Mouse (Mus musculus): Measurements from ENCODE around the gene Olfr916.

Olfr916 gene

DNA sequence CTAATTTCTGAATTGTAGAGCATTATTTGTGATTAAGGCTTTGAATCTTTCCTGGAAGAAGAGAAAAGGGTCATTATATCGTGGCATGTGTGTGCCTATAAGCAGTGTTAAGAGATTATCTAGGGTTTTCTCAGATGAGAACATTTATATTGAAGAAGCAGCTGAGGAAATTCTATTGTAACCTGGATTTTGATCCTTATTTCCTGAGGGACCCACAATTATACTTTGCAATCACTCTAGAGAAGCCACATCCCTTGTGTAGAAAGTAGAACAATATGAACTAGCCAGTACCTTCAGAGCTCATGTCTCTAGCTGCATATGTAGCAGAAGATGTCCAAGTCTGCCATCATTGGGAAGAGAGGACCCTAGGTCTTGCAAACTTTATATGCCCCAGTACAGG, at the start of gene Olfr916:
Olfr916 (minus strand) TSS at position 101 of the 400 bp plus-strand sequence.
- DNase-seq (ENCODE audit: low spot score in 2 of 2) = no peak

DNA sequence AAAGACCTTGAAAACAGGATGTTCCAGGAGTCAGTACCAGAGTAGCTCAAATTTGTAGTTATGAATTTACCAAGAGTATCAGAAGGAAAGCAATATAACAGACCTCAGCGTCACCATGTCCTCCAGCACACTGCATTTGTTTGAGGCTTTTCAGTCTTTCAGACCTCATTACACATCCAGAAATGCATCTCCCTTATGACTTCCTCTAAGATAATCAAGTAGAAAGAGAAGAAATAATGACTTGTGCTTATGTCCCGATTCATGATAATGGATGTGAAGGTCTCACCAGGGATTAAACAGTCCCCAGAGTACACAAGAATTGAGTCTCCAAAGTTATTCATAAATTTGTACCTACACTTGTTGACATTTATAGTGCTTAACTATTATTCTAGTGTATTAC, 14.8 kb upstream of the Olfr916 start, which contains the start of gene Olfr918:
Olfr918 (minus strand) TSS at position 101 of the 400 bp plus-strand sequence.
- no peak for DNase-seq (ENCODE audit: low spot score in 2 of 2)

DNA sequence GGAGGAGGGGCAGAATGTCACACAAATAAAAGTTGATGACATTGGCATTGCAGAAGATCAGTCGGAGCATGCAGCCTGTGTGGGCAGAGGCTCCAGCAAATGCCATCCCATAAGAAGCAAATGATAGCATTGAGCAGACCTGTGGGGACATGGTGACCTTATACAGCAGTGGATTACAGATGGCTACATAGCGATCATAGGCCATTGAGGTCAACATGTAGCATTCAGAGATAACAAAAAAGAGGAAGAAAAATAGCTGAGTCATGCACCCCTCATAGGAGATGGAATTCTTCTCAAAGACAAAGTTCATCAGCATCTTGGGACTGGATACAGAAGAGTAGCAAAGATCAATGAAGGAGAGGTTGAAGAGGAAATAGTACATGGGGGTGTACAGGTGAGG, 13.2 kb upstream of the Olfr916 start:
- no peak for DNase-seq (ENCODE audit: low spot score in 2 of 2)

DNA sequence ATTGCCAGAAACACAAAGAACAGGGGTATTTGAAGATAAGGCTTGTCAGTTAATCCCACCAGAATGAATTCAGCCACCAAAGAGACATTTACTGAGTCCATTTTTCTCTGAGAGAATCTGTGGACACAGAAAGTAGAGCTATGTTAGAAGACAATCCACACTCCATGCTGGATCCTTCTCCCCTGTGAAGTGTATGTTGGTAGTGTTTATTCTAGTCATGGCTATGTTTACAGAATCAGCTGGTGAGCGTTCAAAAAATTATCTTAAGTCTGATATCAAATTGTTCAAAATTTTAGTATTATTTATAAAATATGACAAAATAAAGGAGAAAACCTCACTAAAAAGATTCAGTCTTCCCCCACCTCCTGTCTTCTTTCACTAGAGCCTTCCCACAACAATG, 6.1 kb upstream of the Olfr916 start, which contains the start of gene Olfr917:
Olfr917 (minus strand) TSS at position 101 of the 400 bp plus-strand sequence.
- DNase-seq (ENCODE audit: low spot score in 2 of 2) = no peak

DNA sequence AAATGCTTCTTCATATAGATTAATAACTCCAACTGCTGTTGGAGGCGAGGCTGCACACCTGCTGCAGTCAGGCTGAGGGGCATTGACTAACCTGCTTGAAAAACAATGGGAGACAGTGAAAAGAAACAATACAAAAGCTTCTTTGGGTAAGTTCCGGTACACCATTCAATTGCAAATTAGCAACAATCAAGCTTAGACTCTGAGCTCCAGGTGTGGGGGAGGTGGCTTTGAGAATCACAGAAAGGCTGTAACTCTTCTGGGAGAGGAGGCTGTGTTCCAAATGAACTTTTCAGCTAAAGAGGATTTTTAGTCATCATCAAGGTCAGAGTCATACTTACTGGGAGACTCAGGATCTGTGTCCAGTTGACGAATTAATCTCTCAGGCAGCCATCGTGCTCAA, 27.3 kb downstream of the Olfr916 start:
- DNase-seq (ENCODE audit: low spot score in 2 of 2) = no peak

Data from heart, adult 9 months (tissue).